Mouse (Mus musculus): ENCODE data around the gene Sec24b.

Sec24b gene

GRCm38 (mm10) chr3:130061281-130061680 lies at the start of gene Sec24b:
Sec24b (minus strand) TSS chr3:130061553.
- DNase-seq (ENCODE audit: low spot score): peak; percentile 42

GRCm38 (mm10) chr3:130104471-130104870 lies 43.1 kb upstream of the Sec24b start:
- DNase-seq (ENCODE audit: low spot score): no peak

DNA sequence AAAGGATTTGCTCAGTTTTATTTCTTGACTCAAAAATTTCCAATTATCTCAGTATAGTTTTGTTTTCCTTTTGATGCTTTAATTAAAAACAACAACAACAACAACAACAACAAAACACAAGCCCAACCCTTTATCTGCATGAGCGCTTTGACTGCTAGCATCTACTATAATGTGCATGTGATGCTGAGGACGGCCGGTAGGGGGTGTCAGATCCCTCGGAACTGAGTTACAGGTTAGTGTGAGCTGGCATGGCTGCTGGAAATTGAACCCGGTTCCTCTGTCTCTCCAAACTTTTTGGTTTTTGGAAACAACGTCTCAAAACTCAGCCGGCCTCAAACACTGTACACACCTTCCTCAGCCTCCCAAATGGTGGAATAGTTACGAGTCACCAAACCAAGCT lies 42.1 kb upstream of the Sec24b start:
- DNase-seq (ENCODE audit: low spot score): no peak

- no peak for DNase-seq (ENCODE audit: low spot score)
Observed at GRCm38 (mm10) chr3:130095160-130095781, 33.9 kb upstream of the Sec24b start.

GRCm38 (mm10) chr3:130094125-130094704 lies 32.9 kb upstream of the Sec24b start:
- DNase-seq (ENCODE audit: low spot score): no peak

GRCm38 (mm10) chr3:130090460-130090859 lies 29.1 kb upstream of the Sec24b start:
- DNase-seq (ENCODE audit: low spot score): no peak

DNA sequence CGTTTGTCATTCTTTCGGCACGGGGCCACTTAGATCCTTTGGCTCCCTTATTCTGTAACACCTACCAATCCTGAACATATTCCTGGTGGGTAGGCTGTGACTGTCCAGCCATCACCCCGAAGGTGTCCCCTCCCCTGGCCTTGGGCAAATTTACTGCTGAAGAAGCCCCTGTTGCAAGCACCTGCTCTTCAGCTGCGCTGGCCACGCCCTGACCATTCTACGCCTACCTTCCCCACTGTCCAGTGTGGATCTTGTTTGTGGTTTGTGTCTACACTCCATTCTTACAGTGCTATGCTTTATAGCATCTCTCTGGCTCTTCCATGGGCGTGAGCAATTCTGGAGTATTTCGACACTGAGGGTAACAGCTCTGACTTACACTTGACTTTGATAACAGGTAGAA lies 27.3 kb upstream of the Sec24b start:
- DNase-seq (ENCODE audit: low spot score): no peak

- DNase-seq (ENCODE audit: low spot score): no peak
Observed at GRCm38 (mm10) chr3:130087466-130087865, 26.1 kb upstream of the Sec24b start.

- DNase-seq (ENCODE audit: low spot score): no peak
Observed at GRCm38 (mm10) chr3:130086372-130087080, 25.2 kb upstream of the Sec24b start.

DNA sequence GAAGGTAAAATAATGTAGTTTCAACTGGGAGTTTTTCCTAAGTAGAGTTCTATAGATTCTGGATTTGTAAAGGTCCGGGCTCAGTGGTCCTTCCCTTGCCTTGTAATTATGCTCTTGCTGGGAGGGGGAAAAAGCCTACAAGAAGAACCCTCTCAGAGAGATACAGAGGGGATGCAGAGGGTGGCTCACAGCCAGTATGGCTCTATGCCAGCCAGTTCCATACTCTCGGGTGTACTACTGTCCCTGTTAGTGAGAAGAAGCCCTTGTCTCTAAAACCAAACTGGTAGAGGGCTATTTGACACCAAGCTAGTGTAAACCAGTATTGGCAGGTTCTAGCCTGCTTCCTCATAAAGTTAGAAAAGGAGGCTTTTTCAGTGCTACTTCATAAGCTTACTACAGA lies 22.0 kb upstream of the Sec24b start:
- no peak for DNase-seq (ENCODE audit: low spot score)

DNA sequence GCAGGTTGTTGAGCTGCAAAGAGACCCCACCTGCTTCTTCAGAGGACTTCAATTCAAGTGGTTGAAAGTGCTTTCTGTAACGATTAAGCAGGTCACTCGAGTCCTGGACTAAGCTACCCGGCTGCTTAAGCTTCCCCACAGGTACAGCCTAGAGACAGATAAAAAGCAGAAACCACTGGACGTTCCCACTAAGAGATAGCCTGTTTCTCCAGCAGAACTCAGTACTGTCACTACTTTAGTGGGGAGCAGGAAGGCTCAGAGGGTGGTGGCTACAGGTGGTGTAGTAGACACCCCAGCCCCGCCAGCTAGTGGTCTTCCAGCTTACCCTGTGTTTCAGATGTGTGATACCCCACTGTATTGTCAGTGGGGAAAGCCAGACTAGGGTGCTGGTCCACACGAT lies 19.3 kb upstream of the Sec24b start:
- no peak for DNase-seq (ENCODE audit: low spot score)

- peak; percentile 32 for DNase-seq (ENCODE audit: low spot score)
Observed at GRCm38 (mm10) chr3:130079794-130080193, 18.4 kb upstream of the Sec24b start.

GRCm38 (mm10) chr3:130077291-130077690 lies 15.9 kb upstream of the Sec24b start:
- DNase-seq (ENCODE audit: low spot score): no peak

GRCm38 (mm10) chr3:130075746-130076145 lies 14.4 kb upstream of the Sec24b start:
- DNase-seq (ENCODE audit: low spot score): no peak

GRCm38 (mm10) chr3:130073085-130073484 lies 11.7 kb upstream of the Sec24b start:
- no peak for DNase-seq (ENCODE audit: low spot score)

- DNase-seq (ENCODE audit: low spot score): no peak
Observed at GRCm38 (mm10) chr3:130071918-130072317, 10.6 kb upstream of the Sec24b start.

- DNase-seq (ENCODE audit: low spot score): peak; percentile 82
Observed at GRCm38 (mm10) chr3:130060396-130061029, 840 bp downstream of the Sec24b start.

DNA sequence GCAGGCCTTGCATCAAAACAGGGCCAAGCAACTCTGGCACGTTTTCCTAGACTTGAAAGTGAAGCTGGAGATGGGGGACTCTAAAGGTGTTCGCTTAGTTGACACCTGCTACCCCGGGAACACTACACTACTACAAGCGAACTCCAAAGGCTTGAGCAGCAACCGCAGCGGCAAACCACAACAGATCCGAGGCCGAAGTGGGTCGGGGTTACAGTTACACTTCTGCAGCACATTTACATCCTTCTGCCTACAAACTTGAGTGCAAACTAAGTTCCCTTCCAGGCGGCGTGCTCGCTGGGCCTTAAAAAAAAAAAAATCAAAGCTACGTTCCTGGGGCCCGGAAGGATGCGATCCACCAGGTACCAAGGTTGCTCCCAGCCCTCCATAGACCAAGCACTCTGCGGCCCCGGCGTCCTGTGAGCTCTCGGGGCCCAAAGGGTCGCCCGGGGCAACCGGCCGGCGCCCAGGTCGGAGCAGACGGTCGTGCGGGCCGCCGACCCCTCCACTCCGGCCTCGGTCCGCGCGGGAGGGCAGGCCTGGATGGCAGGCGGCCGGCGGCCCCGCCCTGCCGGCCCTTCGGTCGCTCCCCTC lies 1.5 kb downstream of the Sec24b start:
- DNase-seq (ENCODE audit: low spot score): no peak

GRCm38 (mm10) chr3:130058488-130058887 lies 2.9 kb downstream of the Sec24b start:
- DNase-seq (ENCODE audit: low spot score): no peak

DNA sequence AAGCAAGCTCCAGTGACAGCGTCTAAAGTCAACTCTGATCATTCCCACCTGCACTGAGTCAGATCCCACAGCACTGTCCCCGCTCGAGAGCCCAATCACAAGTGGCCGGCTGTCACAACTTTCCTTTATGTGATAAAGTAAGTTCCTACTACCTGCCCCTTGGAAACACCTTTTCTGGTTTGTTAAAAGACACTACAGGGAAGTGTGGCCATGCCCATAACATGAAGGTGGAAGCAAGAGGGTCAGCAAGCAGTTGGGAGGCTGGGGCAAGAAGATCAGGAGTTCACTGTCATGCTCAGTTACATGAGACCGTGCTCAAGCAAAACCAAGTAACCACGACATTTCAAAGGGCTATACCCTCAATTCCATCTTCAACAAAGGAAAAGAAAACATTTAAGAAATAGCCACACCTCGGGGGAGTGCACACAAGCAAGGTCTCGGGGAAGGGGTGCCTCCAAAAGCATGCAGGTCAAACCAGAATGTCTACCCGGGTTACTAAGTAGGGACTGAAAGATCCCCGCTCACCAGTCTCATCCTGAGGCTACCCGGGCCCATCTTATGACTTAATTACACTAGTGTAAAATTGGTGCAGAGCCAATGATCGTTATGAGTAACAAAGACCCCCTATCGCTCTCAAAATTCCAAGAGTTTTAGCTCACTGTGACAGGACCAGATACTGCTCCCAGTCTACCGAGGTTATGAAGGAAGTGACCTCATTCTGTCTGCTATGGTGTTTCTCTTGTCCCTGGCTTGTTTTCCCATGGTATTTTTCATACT lies 3.6 kb downstream of the Sec24b start:
- no peak for DNase-seq (ENCODE audit: low spot score)

All from yolk sac, embryonic 10.5 days (tissue).